Comparison of ENCODE assay signal across 10 mouse cellular contexts in genomic region chr8:71692509-71692908, GRCm38 (mm10). TPM values are rescaled to one million over a fixed set of nuclear protein-coding genes. Genes with fewer than 3 reads are reported as not detected.
A peak's percentile ranks its signal among the peaks of the same experiment; 100 is the strongest.
DNase-seq lines count a peak whose midpoint lies in the region; ATAC-seq and TF ChIP-seq lines count a peak whose summit lies in the region.
"Had no signal": no experiment of that assay in that cellular context is flagged by ENCODE, and none has a peak within 500 bp of the region (broad histone marks: within the 10 kb centered on the region; RNA-seq: fewer than 3 reads in every experiment).

No protein-coding gene starts in this region.

- 0 out of 2 replicates have a peak overlapping the region, but pooled peaks have one; percentile 12 for H3K4me3 ChIP-seq in heart, embryonic 12.5 days
- peak overlapping the region; percentile 13; the same call in 1 of the 2 replicates for H3K4me3 ChIP-seq in hindbrain, postnatal 0 days (ENCODE audit: low read length)
- H3K4me3 ChIP-seq in intestine, embryonic 15.5 days (replicated peaks) = no peak overlapping the region

- peaks cover 3% of the 10 kb centered on the region; the same call in 1 of the 2 replicates for H3K9me3 ChIP-seq in heart, embryonic 12.5 days (replicated peaks)
- no peaks in the 10 kb centered on the region for H3K9me3 ChIP-seq in hindbrain, postnatal 0 days (ENCODE audit: low read length)
- H3K9me3 ChIP-seq in intestine, embryonic 15.5 days = no peaks in the 10 kb centered on the region

- no peak for TF ChIP-seq CTCF in hindbrain, postnatal 0 days (IDR thresholded peaks at IDR 0.05; ENCODE audit: low read depth)

- H3K9ac ChIP-seq in heart, embryonic 12.5 days = no peak overlapping the region
- H3K9ac ChIP-seq in hindbrain, postnatal 0 days (replicated peaks; ENCODE audit: low read length) = no peak overlapping the region
- H3K9ac ChIP-seq in intestine, embryonic 15.5 days = no peak overlapping the region

- WGBS in heart, embryonic 12.5 days = 9% methylated on average over 30 of the region's 30 CpGs
- 4% methylated on average over 30 of the region's 30 CpGs for WGBS in hindbrain, postnatal 0 days
- 25% methylated on average over 30 of the region's 30 CpGs for WGBS in intestine, embryonic 15.5 days

- H3K27me3 ChIP-seq in heart, embryonic 12.5 days (replicated peaks) = peaks cover 91% of the 10 kb centered on the region
- H3K27me3 ChIP-seq in hindbrain, postnatal 0 days (ENCODE audit: insufficient read depth, low read length) = peaks cover 76% of the 10 kb centered on the region
- H3K27me3 ChIP-seq in intestine, embryonic 15.5 days (replicated peaks) = peaks cover 78% of the 10 kb centered on the region

- no peaks in the 10 kb centered on the region for H3K36me3 ChIP-seq in heart, embryonic 12.5 days
- no peaks in the 10 kb centered on the region for H3K36me3 ChIP-seq in hindbrain, postnatal 0 days (ENCODE audit: insufficient read depth, low read length)
- H3K36me3 ChIP-seq in intestine, embryonic 15.5 days = no peaks in the 10 kb centered on the region

- ATAC-seq in heart, embryonic 12.5 days (ENCODE audit: insufficient number of reproducible peaks, low FRiP score) = no peak
- peak; percentile 93 for ATAC-seq in activated CD4-positive, CD25-positive, alpha-beta regulatory T cell, adult 4 months
- ATAC-seq in hindbrain, postnatal 0 days = no peak
- ATAC-seq in intestine, embryonic 15.5 days = no peak

- peaks cover 12% of the 10 kb centered on the region for H3K4me1 ChIP-seq in heart, embryonic 12.5 days (replicated peaks)
- 0 out of 2 replicates have a peak, but pooled peaks cover 6% of the 10 kb centered on the region for H3K4me1 ChIP-seq in hindbrain, postnatal 0 days (ENCODE audit: insufficient read depth, low read length)
- peaks cover 16% of the 10 kb centered on the region for H3K4me1 ChIP-seq in intestine, embryonic 15.5 days (replicated peaks)

- no peak overlapping the region for H3K27ac ChIP-seq in heart, embryonic 12.5 days (ENCODE audit: poor library complexity, severe bottlenecking)
- no peak overlapping the region for H3K27ac ChIP-seq in hindbrain, postnatal 0 days
- H3K27ac ChIP-seq in intestine, embryonic 15.5 days = no peak overlapping the region
- H3K27ac ChIP-seq: macrophage had no signal

- peak overlapping the region; percentile 40 for H3K4me2 ChIP-seq in heart, embryonic 12.5 days
- 0 out of 2 replicates have a peak overlapping the region, but pooled peaks have one; percentile 0 for H3K4me2 ChIP-seq in hindbrain, postnatal 0 days (ENCODE audit: low read depth, low read length)
- H3K4me2 ChIP-seq in intestine, embryonic 15.5 days (replicated peaks) = no peak overlapping the region

- no peak for DNase-seq in heart, adult 18-20 months
- DNase-seq in hindbrain, postnatal 0 days (ENCODE audit: low spot score) = no peak
- peak; percentile 80 for DNase-seq in naive thymus-derived CD4-positive, alpha-beta T cell, adult 2 months (ENCODE audit: low read depth)
- no peak for DNase-seq in frontal cortex, postnatal 14 days (ENCODE audit: low spot score in 2 of 2)
- no peak for DNase-seq in urinary bladder, postnatal 25 days (ENCODE audit: low spot score)
- DNase-seq: layer of hippocampus, postnatal 36 days had no signal

RNA-seq across cellular contexts. Expression of gene Insl3, which starts 3.5 kb away (rescaled TPM):
- 2.0 and 2.4 TPM in 2 replicates for polyA plus RNA-seq in heart, embryonic 12.5 days (2016; fragmentation: Nextera tagmentation; extraction: Ambion mirVana)
- 1 to 10 TPM; 1.3 to 1.6 TPM for total RNA-seq in heart, adult 18-20 months (2021)
- polyA plus RNA-seq in activated CD4-positive, CD25-positive, alpha-beta regulatory T cell, adult 4 months (2017; shearing (Covaris generic)) = 10 to 100 TPM; 16.4 to 23.9 TPM
- not detected in 2 replicates for total RNA-seq in hindbrain, postnatal 0 days (2014; rRNA removed)
- polyA plus RNA-seq in hindbrain, postnatal 0 days (2015; fragmentation: Nextera tagmentation; extraction: Ambion mirVana) = 1.7 and 3.4 TPM in 2 replicates
- polyA plus RNA-seq in intestine, embryonic 15.5 days (2015; fragmentation: Nextera tagmentation; extraction: Ambion mirVana) = 1.2 and 1.9 TPM in 2 replicates

RNA-seq across cellular contexts. Expression of gene B3gnt3, which starts 9.1 kb away (rescaled TPM):
- 3.4 and 3.7 TPM in 2 replicates for polyA plus RNA-seq in heart, embryonic 12.5 days (2016; fragmentation: Nextera tagmentation; extraction: Ambion mirVana)
- total RNA-seq in heart, adult 18-20 months (2021) = 1 to 10 TPM; 4.9 to 5.9 TPM
- polyA plus RNA-seq in activated CD4-positive, CD25-positive, alpha-beta regulatory T cell, adult 4 months (2017; shearing (Covaris generic)) = 1 to 10 TPM; 3.3 to 3.8 TPM
- 0.42 and 0.50 TPM in 2 replicates for total RNA-seq in hindbrain, postnatal 0 days (2014; rRNA removed)
- polyA plus RNA-seq in hindbrain, postnatal 0 days (2015; fragmentation: Nextera tagmentation; extraction: Ambion mirVana) = 0.52 and 0.60 TPM in 2 replicates
- 16.0 and 17.0 TPM in 2 replicates for polyA plus RNA-seq in intestine, embryonic 15.5 days (2015; fragmentation: Nextera tagmentation; extraction: Ambion mirVana)

RNA-seq across cellular contexts. Expression of gene Jak3, which starts 16.4 kb away (rescaled TPM):
- 10.6 and 11.8 TPM in 2 replicates for polyA plus RNA-seq in heart, embryonic 12.5 days (2016; fragmentation: Nextera tagmentation; extraction: Ambion mirVana)
- total RNA-seq in heart, adult 18-20 months (2021) = 1 to 10 TPM; 7.3 to 8.3 TPM
- polyA plus RNA-seq in activated CD4-positive, CD25-positive, alpha-beta regulatory T cell, adult 4 months (2017; shearing (Covaris generic)) = 10 to 100 TPM; 18.6 to 41.7 TPM
- 14.8 and 15.3 TPM in 2 replicates for total RNA-seq in hindbrain, postnatal 0 days (2014; rRNA removed)
- polyA plus RNA-seq in hindbrain, postnatal 0 days (2015; fragmentation: Nextera tagmentation; extraction: Ambion mirVana) = 7.3 and 7.4 TPM in 2 replicates
- 9.0 and 9.2 TPM in 2 replicates for polyA plus RNA-seq in intestine, embryonic 15.5 days (2015; fragmentation: Nextera tagmentation; extraction: Ambion mirVana)

RNA-seq across cellular contexts. Expression of gene Unc13a, which starts 21.0 kb away (rescaled TPM):
- 0.47 and 0.64 TPM in 2 replicates for polyA plus RNA-seq in heart, embryonic 12.5 days (2016; fragmentation: Nextera tagmentation; extraction: Ambion mirVana)
- total RNA-seq in heart, adult 18-20 months (2021) = under 1 TPM; 0.55 to 0.87 TPM
- polyA plus RNA-seq in activated CD4-positive, CD25-positive, alpha-beta regulatory T cell, adult 4 months (2017; shearing (Covaris generic)) = under 1 TPM; 0.37 to 0.93 TPM
- total RNA-seq in hindbrain, postnatal 0 days (2014; rRNA removed) = 81.4 and 89.1 TPM in 2 replicates
- polyA plus RNA-seq in hindbrain, postnatal 0 days (2015; fragmentation: Nextera tagmentation; extraction: Ambion mirVana) = 16.8 and 16.9 TPM in 2 replicates
- 1.3 and 1.5 TPM in 2 replicates for polyA plus RNA-seq in intestine, embryonic 15.5 days (2015; fragmentation: Nextera tagmentation; extraction: Ambion mirVana)

RNA-seq across cellular contexts. Expression of gene Fcho1, which starts 33.0 kb away (rescaled TPM):
- 1.6 and 2.1 TPM in 2 replicates for polyA plus RNA-seq in heart, embryonic 12.5 days (2016; fragmentation: Nextera tagmentation; extraction: Ambion mirVana)
- total RNA-seq in heart, adult 18-20 months (2021) = 1 to 10 TPM in 1 of 2 experiments, under 1 TPM in 1; 0.79 to 2.4 TPM
- polyA plus RNA-seq in activated CD4-positive, CD25-positive, alpha-beta regulatory T cell, adult 4 months (2017; shearing (Covaris generic)) = 10 to 100 TPM; 55.0 to 72.9 TPM
- 84.2 and 99.0 TPM in 2 replicates for total RNA-seq in hindbrain, postnatal 0 days (2014; rRNA removed)
- polyA plus RNA-seq in hindbrain, postnatal 0 days (2015; fragmentation: Nextera tagmentation; extraction: Ambion mirVana) = 62.2 and 65.8 TPM in 2 replicates
- polyA plus RNA-seq in intestine, embryonic 15.5 days (2015; fragmentation: Nextera tagmentation; extraction: Ambion mirVana) = 5.3 and 7.1 TPM in 2 replicates
